Mouse (Mus musculus): ENCODE measurements around the gene Hk1. TPM values are rescaled to one million over a fixed set of nuclear protein-coding genes. Genes with fewer than 3 reads are reported as not detected.
A peak's percentile ranks its signal among the peaks of the same experiment; 100 is the strongest.

Hk1 gene
- polyA plus RNA-seq, 1 experiment from 2014 or later, result 96.0 TPM

DNA sequence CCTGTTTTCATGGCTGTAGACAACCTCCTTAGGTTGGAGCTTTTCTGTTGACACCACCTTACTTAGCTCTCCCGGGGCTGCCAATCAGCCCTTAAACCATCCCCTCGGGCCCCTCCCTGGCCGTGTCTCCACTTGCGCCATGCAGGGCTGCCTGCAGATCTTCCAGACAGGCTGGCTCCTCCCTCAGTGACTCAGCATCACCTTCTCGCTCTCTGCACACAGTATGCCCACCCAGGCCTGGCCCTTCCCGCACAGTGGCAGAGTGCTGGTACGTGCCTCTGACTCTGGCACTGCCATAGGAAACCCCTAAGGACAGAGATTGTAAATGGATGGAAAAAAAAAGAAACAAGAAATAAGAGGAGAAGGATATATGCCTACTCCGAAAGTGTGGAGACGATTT is 96.9 kb downstream of the Hk1 start:
- Histone ChIP-seq H3K4me3 (no peak overlapping the region), H3K9ac (no peak overlapping the region), H3K9me3 (no peaks in the 10 kb centered on the region), H3K27ac (replicated peaks) (no peak overlapping the region), H3K4me2 (no peak overlapping the region), H3K4me1 (replicated peaks) (no peaks in the 10 kb centered on the region), H3K36me3 (peaks cover 86% of the 10 kb centered on the region), H3K27me3 (no peaks in the 10 kb centered on the region)
- WGBS, result 63% methylated on average over 9 of the region's 9 CpGs
- ATAC-seq (ENCODE audit: low read depth), result no peak

- no peaks in the 10 kb centered on the region for H3K4me1 ChIP-seq (replicated peaks)
- H3K27ac ChIP-seq (replicated peaks), result no peak overlapping the region
- ATAC-seq (ENCODE audit: low read depth), result no peak
- H3K27me3 ChIP-seq, result no peaks in the 10 kb centered on the region
- peaks cover 66% of the 10 kb centered on the region for H3K36me3 ChIP-seq
- H3K4me2 ChIP-seq, result no peak overlapping the region
- WGBS, result 90% methylated on average over 4 of the region's 4 CpGs
- no peaks in the 10 kb centered on the region for H3K9me3 ChIP-seq
- H3K9ac ChIP-seq, result no peak overlapping the region
- H3K4me3 ChIP-seq, result no peak overlapping the region
Observed at GRCm38 (mm10) chr10:62279671-62280070, 100.0 kb downstream of the Hk1 start.

DNA sequence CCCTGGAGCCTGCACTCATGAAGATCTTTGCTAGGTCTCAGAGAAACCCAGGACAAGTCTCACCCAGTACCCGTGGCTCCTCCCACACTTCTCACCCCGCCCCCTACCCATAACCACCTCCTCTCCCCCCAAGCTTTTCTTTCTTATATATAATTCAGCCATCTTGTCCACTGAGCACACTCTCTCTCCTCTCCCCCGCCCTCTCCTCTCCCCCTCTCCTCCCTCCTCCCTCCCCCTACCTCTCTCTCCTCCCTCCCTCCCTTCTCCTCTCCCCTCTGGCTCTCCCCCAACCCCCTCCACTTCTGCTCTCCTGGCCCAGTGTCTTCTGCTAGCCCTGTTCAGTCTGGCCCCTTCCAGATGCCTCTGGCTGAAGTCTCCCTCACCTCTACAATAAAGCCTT is 100.6 kb downstream of the Hk1 start:
- WGBS, result 64% methylated on average over 3 of the region's 3 CpGs
- H3K4me1 ChIP-seq (replicated peaks), result no peaks in the 10 kb centered on the region
- no peaks in the 10 kb centered on the region for H3K9me3 ChIP-seq
- no peak overlapping the region for H3K4me3 ChIP-seq
- H3K36me3 ChIP-seq, result peaks cover 66% of the 10 kb centered on the region
- no peak for ATAC-seq (ENCODE audit: low read depth)
- H3K27me3 ChIP-seq, result no peaks in the 10 kb centered on the region
- no peak overlapping the region for H3K9ac ChIP-seq
- H3K27ac ChIP-seq (replicated peaks), result no peak overlapping the region
- no peak overlapping the region for H3K4me2 ChIP-seq

DNA sequence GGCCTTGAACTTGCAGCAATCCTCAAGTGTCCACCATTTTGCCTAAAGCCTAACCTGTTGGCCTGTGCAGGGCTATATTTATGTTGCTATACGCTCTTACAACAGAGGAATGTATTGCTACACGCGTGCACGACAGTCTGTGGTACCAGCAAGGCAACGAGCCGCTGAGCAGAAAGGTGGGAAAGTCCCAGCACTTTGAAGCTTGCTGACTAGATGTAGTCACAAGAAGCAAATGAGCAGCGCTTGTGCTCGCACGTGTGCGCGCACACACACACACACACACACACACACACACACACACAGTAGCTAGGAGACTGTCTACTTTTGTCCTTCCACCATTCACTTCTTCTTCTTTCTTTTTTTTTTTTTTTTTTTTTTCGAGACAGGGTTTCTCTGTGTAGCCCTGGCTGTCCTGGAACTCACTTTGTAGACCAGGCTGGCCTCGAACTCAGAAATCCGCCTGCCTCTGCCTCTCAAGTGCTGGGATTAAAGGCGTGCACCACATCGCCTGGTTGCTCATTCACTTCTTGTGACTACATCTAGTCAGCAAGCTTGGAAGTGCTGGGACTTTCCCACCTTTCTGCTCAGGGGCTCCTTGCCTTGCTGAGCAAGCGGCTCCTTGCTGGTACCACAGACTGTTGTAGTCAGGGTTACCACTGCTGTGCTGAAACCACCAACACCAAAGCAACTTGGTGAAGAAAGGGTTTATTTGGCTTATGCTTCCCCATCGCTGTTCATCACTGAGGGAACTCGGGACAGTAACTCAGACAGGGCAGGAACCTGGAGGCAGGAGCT is 102.0 kb downstream of the Hk1 start:
- no peak overlapping the region for H3K4me3 ChIP-seq
- no peak for ATAC-seq (ENCODE audit: low read depth)
- 89% methylated on average over 19 of the region's 19 CpGs for WGBS
- no peak overlapping the region for H3K27ac ChIP-seq (replicated peaks)
- no peaks in the 10 kb centered on the region for H3K27me3 ChIP-seq
- peaks cover 66% of the 10 kb centered on the region for H3K36me3 ChIP-seq
- no peaks in the 10 kb centered on the region for H3K9me3 ChIP-seq
- no peaks in the 10 kb centered on the region for H3K4me1 ChIP-seq (replicated peaks)
- no peak overlapping the region for H3K4me2 ChIP-seq
- H3K9ac ChIP-seq, result no peak overlapping the region

- H3K4me3 ChIP-seq, result no peak overlapping the region
- ATAC-seq (ENCODE audit: low read depth), result no peak
- H3K36me3 ChIP-seq, result peaks cover 64% of the 10 kb centered on the region
- H3K9me3 ChIP-seq, result no peaks in the 10 kb centered on the region
- WGBS, result 42% methylated on average over 4 of the region's 4 CpGs
- H3K27ac ChIP-seq (replicated peaks), result no peak overlapping the region
- no peaks in the 10 kb centered on the region for H3K27me3 ChIP-seq
- H3K9ac ChIP-seq, result no peak overlapping the region
- H3K4me1 ChIP-seq (replicated peaks), result no peaks in the 10 kb centered on the region
- H3K4me2 ChIP-seq, result no peak overlapping the region
Observed at GRCm38 (mm10) chr10:62275235-62275634, 104.5 kb downstream of the Hk1 start.

DNA sequence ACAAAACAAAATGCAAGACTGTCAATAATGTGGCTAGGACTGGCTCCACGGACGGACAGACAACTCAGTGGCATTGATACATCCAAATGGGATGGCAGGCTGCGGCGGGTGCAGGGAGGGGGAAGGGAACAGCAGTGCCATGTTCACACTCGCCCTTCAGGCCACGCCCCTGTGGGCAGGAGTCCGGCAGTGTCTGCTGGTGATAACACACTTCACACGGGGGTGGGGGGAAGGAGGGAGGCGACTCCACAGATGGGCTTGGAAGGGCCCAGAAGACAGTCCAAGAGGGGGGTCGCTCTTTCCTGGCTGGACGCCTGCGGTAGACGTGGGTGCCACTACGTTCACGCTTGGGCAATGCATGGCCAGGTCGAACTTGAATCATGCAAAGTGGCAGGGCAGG is 110.4 kb downstream of the Hk1 start:
- Histone ChIP-seq H3K27me3 (no peaks in the 10 kb centered on the region), H3K9me3 (no peaks in the 10 kb centered on the region), H3K4me1 (replicated peaks) (no peaks in the 10 kb centered on the region), H3K27ac (replicated peaks) (no peak overlapping the region), H3K36me3 (peaks cover 54% of the 10 kb centered on the region), H3K4me2 (no peak overlapping the region), H3K9ac (no peak overlapping the region), H3K4me3 (no peak overlapping the region)
- 84% methylated on average over 16 of the region's 16 CpGs for WGBS
- ATAC-seq (ENCODE audit: low read depth), result no peak

GRCm38 (mm10) chr10:62264299-62264698 is 115.4 kb downstream of the Hk1 start:
- peaks cover 9% of the 10 kb centered on the region for H3K36me3 ChIP-seq
- no peak overlapping the region for H3K4me3 ChIP-seq
- no peaks in the 10 kb centered on the region for H3K9me3 ChIP-seq
- no peak overlapping the region for H3K9ac ChIP-seq
- no peak for ATAC-seq (ENCODE audit: low read depth)
- no peaks in the 10 kb centered on the region for H3K4me1 ChIP-seq (replicated peaks)
- 88% methylated on average over 2 of the region's 2 CpGs for WGBS
- H3K27me3 ChIP-seq, result no peaks in the 10 kb centered on the region
- no peak overlapping the region for H3K27ac ChIP-seq (replicated peaks)
- H3K4me2 ChIP-seq, result no peak overlapping the region

DNA sequence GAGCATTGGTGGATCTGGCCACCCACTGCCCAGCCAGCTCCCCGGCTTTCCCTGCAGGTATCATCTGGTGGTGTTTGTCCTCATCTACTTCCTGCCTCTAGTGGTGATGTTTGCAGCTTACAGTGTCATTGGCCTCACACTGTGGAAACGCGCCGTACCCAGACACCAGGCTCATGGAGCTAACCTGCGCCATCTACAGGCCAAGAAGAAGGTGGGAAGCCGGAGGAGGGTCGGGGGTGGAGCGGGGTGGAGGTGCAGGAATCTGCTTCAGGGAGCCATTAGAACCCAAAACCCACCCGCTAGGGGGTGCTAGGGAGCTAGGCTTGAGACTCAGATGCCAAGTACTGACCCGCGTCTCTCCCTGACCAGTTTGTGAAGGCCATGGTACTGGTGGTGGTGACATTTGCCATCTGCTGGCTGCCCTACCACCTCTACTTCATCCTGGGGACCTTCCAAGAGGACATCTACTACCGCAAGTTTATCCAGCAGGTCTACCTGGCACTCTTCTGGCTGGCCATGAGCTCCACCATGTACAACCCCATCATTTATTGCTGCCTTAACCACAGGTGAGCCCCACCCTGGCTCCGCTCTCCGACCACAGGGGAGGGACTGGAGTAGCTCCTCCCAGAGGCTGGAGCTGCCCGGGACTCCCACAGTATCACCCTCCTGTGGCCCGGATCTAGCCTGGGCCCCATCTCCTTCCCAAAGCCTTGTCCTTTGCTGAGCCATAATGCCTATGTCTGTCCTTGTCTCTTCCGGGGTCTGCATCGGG is 118.4 kb downstream of the Hk1 start:
- WGBS, result 20% methylated on average over 18 of the region's 18 CpGs
- Histone ChIP-seq H3K9me3 (no peaks in the 10 kb centered on the region), H3K36me3 (no peaks in the 10 kb centered on the region), H3K9ac (no peak overlapping the region), H3K4me3 (no peak overlapping the region), H3K4me1 (replicated peaks) (no peaks in the 10 kb centered on the region), H3K27ac (replicated peaks) (no peak overlapping the region), H3K27me3 (no peaks in the 10 kb centered on the region), H3K4me2 (no peak overlapping the region)
- ATAC-seq (ENCODE audit: low read depth), result peak; percentile 84

- no peak overlapping the region for H3K27ac ChIP-seq (replicated peaks)
- H3K4me2 ChIP-seq, result no peak overlapping the region
- H3K9me3 ChIP-seq, result no peaks in the 10 kb centered on the region
- H3K4me1 ChIP-seq (replicated peaks), result no peaks in the 10 kb centered on the region
- no peak overlapping the region for H3K9ac ChIP-seq
- no peak for ATAC-seq (ENCODE audit: low read depth)
- no peak overlapping the region for H3K4me3 ChIP-seq
- WGBS, result 95% methylated on average over 5 of the region's 5 CpGs
- H3K36me3 ChIP-seq, result no peaks in the 10 kb centered on the region
- no peaks in the 10 kb centered on the region for H3K27me3 ChIP-seq
Observed at GRCm38 (mm10) chr10:62258298-62258697, 121.4 kb downstream of the Hk1 start.

GRCm38 (mm10) chr10:62252496-62253235 is 127.0 kb downstream of the Hk1 start:
- Histone ChIP-seq H3K27me3 (no peaks in the 10 kb centered on the region), H3K9ac (no peak overlapping the region), H3K9me3 (no peaks in the 10 kb centered on the region), H3K27ac (replicated peaks) (no peak overlapping the region), H3K4me3 (no peak overlapping the region), H3K4me2 (no peak overlapping the region), H3K4me1 (replicated peaks) (no peaks in the 10 kb centered on the region), H3K36me3 (no peaks in the 10 kb centered on the region)
- 90% methylated on average over 27 of the region's 27 CpGs for WGBS
- no peak for ATAC-seq (ENCODE audit: low read depth)

- Histone ChIP-seq H3K4me3 (no peak within 1 kb of the TSS), H3K36me3 (no peaks in the 10 kb centered on the region), H3K4me1 (replicated peaks) (no peaks in the 10 kb centered on the region), H3K9ac (no peak within 1 kb of the TSS), H3K4me2 (no peak within 1 kb of the TSS), H3K27me3 (no peaks in the 10 kb centered on the region), H3K9me3 (no peaks in the 10 kb centered on the region), H3K27ac (replicated peaks) (no peak within 1 kb of the TSS)
- whole genome bisulfite sequencing, result 45% methylated on average over 12 of the region's 12 CpGs
- peak; percentile 19; the same call in 1 of the 2 replicates for ATAC-seq (ENCODE audit: low read depth)
Observed at GRCm38 (mm10) chr10:62252000-62252488, 127.7 kb downstream of the Hk1 start, which contains the start of gene Tacr2. TSS of gene Tacr2 (plus strand) at chr10:62252438.

- WGBS, result 81% methylated on average over 8 of the region's 8 CpGs
- no peak overlapping the region for H3K9ac ChIP-seq
- no peak overlapping the region for H3K27ac ChIP-seq (replicated peaks)
- no peaks in the 10 kb centered on the region for H3K27me3 ChIP-seq
- no peak for ATAC-seq (ENCODE audit: low read depth)
- H3K9me3 ChIP-seq, result no peaks in the 10 kb centered on the region
- no peaks in the 10 kb centered on the region for H3K4me1 ChIP-seq (replicated peaks)
- no peaks in the 10 kb centered on the region for H3K36me3 ChIP-seq
- H3K4me2 ChIP-seq, result no peak overlapping the region
- H3K4me3 ChIP-seq, result no peak overlapping the region
Observed at GRCm38 (mm10) chr10:62247815-62248214, 131.9 kb downstream of the Hk1 start.
